Mouse (Mus musculus) CH12.LX (cell line): Measurements from ENCODE around the gene Lrmda.

Source experiments
- CTCF ChIP-seq, 2 experiments: IDR thresholded peaks in 1 of 2; conservative IDR thresholded peaks in 1 of 2; 2 replicates each; pipeline ENCODE4 v1.5.1; 2011 to 2012; ENCODE audit warnings: low read depth in 2 of 2, low read length in 2 of 2, improper control_type of control experiment in 1 of 2, inconsistent platforms in 1 of 2, mild to moderate bottlenecking in 1 of 2, moderate library complexity in 1 of 2
- EP300 ChIP-seq: IDR thresholded peaks from 2 replicates; pipeline ENCODE4 v1.6.1; 2011; ENCODE audit warnings: low read length, improper control_type of control experiment
- MXI1 ChIP-seq: IDR thresholded peaks from 2 replicates; pipeline ENCODE4 v1.6.1; 2011; ENCODE audit warnings: mild to moderate bottlenecking, low read depth, low read length, improper control_type of control experiment
- POLR2A ChIP-seq: IDR thresholded peaks from 2 replicates; pipeline ENCODE4 v1.6.1; 2011; ENCODE audit warnings: low read depth, mild to moderate bottlenecking, improper control_type of control experiment, low read length
- RCOR1 ChIP-seq: conservative IDR thresholded peaks from 2 replicates; pipeline ENCODE4 v1.6.1; 2012; ENCODE audit warnings: low read depth, mild to moderate bottlenecking, inconsistent platforms, low read length, improper control_type of control experiment
- SIN3A ChIP-seq: IDR thresholded peaks from 2 replicates; pipeline ENCODE4 v1.6.1; 2012; ENCODE audit warnings: low read length, improper control_type of control experiment, inconsistent platforms

- TF ChIP-seq EP300 (no peak), MXI1 (no peak), SIN3A (no peak), POLR2A (no peak), CTCF (conservative IDR thresholded peaks at IDR 0.05 in 1 of 2, IDR thresholded peaks at IDR 0.05 in 1 of 2; ENCODE audit: low read depth in 2 of 2, low read length in 2 of 2) (no peak), RCOR1 (no peak)
These were observed 1059.2 kb downstream of the Lrmda start for GRCm38 (mm10) chr14:23078719-23079118.
